In the genomic region with DNA sequence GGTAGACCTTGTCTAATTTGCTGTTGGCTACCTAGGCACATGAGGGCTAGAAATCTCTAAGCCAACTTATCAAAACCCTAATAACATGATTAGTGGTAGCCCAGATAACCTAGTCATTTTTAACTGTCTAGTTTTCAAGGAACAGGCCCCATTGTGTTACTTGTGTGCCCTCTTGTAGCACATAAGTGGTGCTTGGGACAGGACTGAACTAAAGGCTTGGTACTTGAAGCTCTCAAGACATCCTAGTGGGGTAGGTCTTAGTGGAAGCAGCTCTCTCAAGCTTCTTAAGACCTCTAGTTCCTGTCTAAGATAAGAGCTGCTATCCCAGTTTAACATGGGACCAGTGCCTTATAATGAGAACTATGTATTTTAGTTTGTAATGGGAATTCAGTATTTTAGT, we compare ENCODE assay signal across 29 mouse cellular contexts. TPM values are rescaled to one million over a fixed set of nuclear protein-coding genes. Genes with fewer than 3 reads are reported as not detected.
DNase-seq lines count a peak whose midpoint lies in the region; ATAC-seq lines count a peak whose summit lies in the region.
"Had no signal": no experiment of that assay in that cellular context is flagged by ENCODE, and none has a peak within 500 bp of the region (broad histone marks: within the 10 kb centered on the region; RNA-seq: fewer than 3 reads in every experiment).

No protein-coding gene starts in this region.

- no peaks in the 10 kb centered on the region for H3K4me1 ChIP-seq in heart, embryonic 10.5 days
- H3K4me1 ChIP-seq in lung, embryonic 16.5 days (replicated peaks; ENCODE audit: control insufficient read depth, insufficient read depth, low read length) = peaks cover 6% of the 10 kb centered on the region; the same call in 1 of the 2 replicates
- H3K4me1 ChIP-seq: embryonic facial prominence, embryonic 13.5 days; embryonic facial prominence, embryonic 15.5 days; forebrain, embryonic 10.5 days; forebrain, embryonic 12.5 days had no signal

- H3K9ac ChIP-seq in lung, embryonic 16.5 days (ENCODE audit: low read length) = no peak overlapping the region
- H3K9ac ChIP-seq: embryonic facial prominence, embryonic 13.5 days; embryonic facial prominence, embryonic 15.5 days; forebrain, embryonic 12.5 days had no signal

- no peaks in the 10 kb centered on the region for H3K36me3 ChIP-seq in heart, embryonic 10.5 days
- no peaks in the 10 kb centered on the region for H3K36me3 ChIP-seq in lung, embryonic 16.5 days (ENCODE audit: control insufficient read depth, insufficient read depth, low read length)
- H3K36me3 ChIP-seq: embryonic facial prominence, embryonic 13.5 days; embryonic facial prominence, embryonic 15.5 days; forebrain, embryonic 10.5 days; forebrain, embryonic 12.5 days had no signal

- H3K4me3 ChIP-seq in heart, embryonic 10.5 days = no peak overlapping the region
- H3K4me3 ChIP-seq in lung, embryonic 16.5 days (ENCODE audit: low read length) = no peak overlapping the region
- H3K4me3 ChIP-seq: embryonic facial prominence, embryonic 13.5 days; embryonic facial prominence, embryonic 15.5 days; erythroblast, embryonic 14.5 days; forebrain, embryonic 10.5 days; forebrain, embryonic 12.5 days had no signal

- ATAC-seq in lung, embryonic 16.5 days (ENCODE audit: low read depth) = peak; percentile 68
- ATAC-seq: activated CD4-positive, CD25-positive, alpha-beta regulatory T cell, adult 4 months; CD4-positive, CD25-positive, alpha-beta regulatory T cell, adult 4 months; forebrain, embryonic 14.5 days; forebrain, embryonic 16.5 days; Patski had no signal

- no peak overlapping the region for H3K27ac ChIP-seq in heart, embryonic 10.5 days
- H3K27ac ChIP-seq in lung, embryonic 16.5 days (ENCODE audit: low read length) = no peak overlapping the region
- H3K27ac ChIP-seq: embryonic facial prominence, embryonic 13.5 days; embryonic facial prominence, embryonic 15.5 days; forebrain, embryonic 10.5 days; forebrain, embryonic 12.5 days had no signal

- DNase-seq in heart, adult 11 months = peak; percentile 34
- no peak for DNase-seq in heart, embryonic 10.5 days (ENCODE audit: low spot score)
- DNase-seq in lung, postnatal 4 days = no peak
- DNase-seq in lung, postnatal 36 days = peak; percentile 51
- DNase-seq in lung, postnatal 25 days (ENCODE audit: low spot score) = no peak
- DNase-seq: adrenal gland, adult 8-10 months; adrenal gland, postnatal 14 days; adrenal gland, postnatal 36 days; B cell, adult 2 months; cerebellum, adult 11 months; cerebellum, adult 18-20 months; cerebellum, adult 8-10 months; cerebellum, adult 9-11 months; cerebellum, postnatal 14 days; cerebellum, postnatal 36 days; embryo, embryonic 11 days had no signal

- H3K27me3 ChIP-seq in heart, embryonic 10.5 days (ENCODE audit: insufficient read depth, poor library complexity, severe bottlenecking) = no peaks in the 10 kb centered on the region
- H3K27me3 ChIP-seq in lung, embryonic 16.5 days (ENCODE audit: control insufficient read depth, insufficient read depth, low read depth, low read length) = no peaks in the 10 kb centered on the region
- H3K27me3 ChIP-seq: CH12.LX; embryonic facial prominence, embryonic 13.5 days; embryonic facial prominence, embryonic 15.5 days; forebrain, embryonic 12.5 days; Patski had no signal

- H3K9me3 ChIP-seq in heart, embryonic 10.5 days = no peaks in the 10 kb centered on the region
- no peaks in the 10 kb centered on the region for H3K9me3 ChIP-seq in lung, embryonic 16.5 days (ENCODE audit: control insufficient read depth, low read length)
- H3K9me3 ChIP-seq: embryonic facial prominence, embryonic 13.5 days; embryonic facial prominence, embryonic 15.5 days; forebrain, embryonic 10.5 days; forebrain, embryonic 12.5 days; G1E had no signal

- H3K4me2 ChIP-seq in lung, embryonic 16.5 days (ENCODE audit: low read depth, low read length) = no peak overlapping the region
- H3K4me2 ChIP-seq: embryonic facial prominence, embryonic 13.5 days; embryonic facial prominence, embryonic 15.5 days; forebrain, embryonic 12.5 days had no signal

RNA-seq across cellular contexts. Expression of a gene that starts 4.0 kb away (rescaled TPM):
- 16.9 and 22.3 TPM in 2 replicates for polyA plus RNA-seq in heart, embryonic 10.5 days (2016; fragmentation: Nextera tagmentation; extraction: Ambion mirVana)
- 21.1 and 24.8 TPM in 2 replicates for polyA plus RNA-seq in lung, embryonic 16.5 days (2015; fragmentation: Nextera tagmentation; extraction: Ambion mirVana)

RNA-seq across cellular contexts. Expression of a gene that starts 41.0 kb away (rescaled TPM):
- polyA plus RNA-seq in heart, embryonic 10.5 days (2016; fragmentation: Nextera tagmentation; extraction: Ambion mirVana) = 8.3 and 12.3 TPM in 2 replicates
- polyA plus RNA-seq in lung, embryonic 16.5 days (2015; fragmentation: Nextera tagmentation; extraction: Ambion mirVana) = 14.8 and 16.6 TPM in 2 replicates

RNA-seq across cellular contexts. Expression of a gene that starts 49.0 kb away (rescaled TPM):
- polyA plus RNA-seq in heart, embryonic 10.5 days (2016; fragmentation: Nextera tagmentation; extraction: Ambion mirVana) = 1.2 TPM in 2 replicates
- 1.6 and 1.8 TPM in 2 replicates for polyA plus RNA-seq in lung, embryonic 16.5 days (2015; fragmentation: Nextera tagmentation; extraction: Ambion mirVana)

Comparison
In these comparisons a context has a peak if more than half of its experiments do, and no peak if none do; other contexts are left out.
1. DNase-seq: peak in heart, adult 11 months (single experiment) and lung, postnatal 36 days (single experiment); none in heart, embryonic 10.5 days (single experiment), lung, postnatal 4 days (0 of 2) and lung, postnatal 25 days (single experiment).